In the genomic region with DNA sequence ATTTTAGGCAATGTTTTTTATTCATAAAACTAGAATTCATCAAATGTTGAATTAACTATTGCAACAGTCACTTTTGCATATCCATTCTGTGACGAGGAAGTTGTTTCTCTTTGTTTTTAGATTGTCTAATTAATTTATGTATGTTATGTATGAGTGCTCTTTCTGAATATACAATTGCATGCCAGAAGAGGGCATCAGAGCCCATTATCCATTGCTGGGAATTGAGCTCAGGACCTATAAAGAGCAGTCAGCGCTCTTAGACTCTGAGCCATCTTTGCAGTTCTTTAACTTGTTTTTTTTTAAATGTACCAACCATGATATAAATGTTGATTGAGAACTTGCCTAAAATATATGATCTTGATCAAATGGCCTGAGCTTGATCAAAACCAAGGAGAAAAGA, we compare ENCODE assay signal across 25 mouse cellular contexts.
DNase-seq lines count a peak whose midpoint lies in the region; ATAC-seq and TF ChIP-seq lines count a peak whose summit lies in the region.
"Had no signal": no experiment of that assay in that cellular context is flagged by ENCODE, and none has a peak within 500 bp of the region (broad histone marks: within the 10 kb centered on the region; RNA-seq: fewer than 3 reads in every experiment).

No protein-coding gene starts in this region.

- H3K4me3 ChIP-seq in forebrain, embryonic 14.5 days (ENCODE audit: low read depth, low read length), result no peak overlapping the region
- no peak overlapping the region for H3K4me3 ChIP-seq in forebrain, embryonic 15.5 days
- no peak overlapping the region for H3K4me3 ChIP-seq in kidney, postnatal 0 days (replicated peaks; ENCODE audit: low read depth, low read length)
- no peak overlapping the region for H3K4me3 ChIP-seq in midbrain, postnatal 0 days (ENCODE audit: low read depth, low read length)
- no peak overlapping the region for H3K4me3 ChIP-seq in midbrain, embryonic 13.5 days (replicated peaks)
- no peak overlapping the region for H3K4me3 ChIP-seq in liver, embryonic 12.5 days
- H3K4me3 ChIP-seq: erythroblast, embryonic 14.5 days; forebrain, embryonic 12.5 days; hindbrain, embryonic 10.5 days; intestine, embryonic 15.5 days; limb, embryonic 13.5 days; liver, embryonic 13.5 days; neural tube, embryonic 13.5 days had no signal

- ATAC-seq in forebrain, embryonic 14.5 days, result no peak
- no peak for ATAC-seq in forebrain, embryonic 15.5 days (replicated peaks)
- ATAC-seq in kidney, postnatal 0 days (replicated peaks; ENCODE audit: low FRiP score, low read depth), result no peak
- ATAC-seq in midbrain, postnatal 0 days (ENCODE audit: low FRiP score), result no peak
- ATAC-seq in midbrain, embryonic 13.5 days, result no peak
- ATAC-seq in liver, embryonic 12.5 days, result no peak
- ATAC-seq: CD4-positive, CD25-positive, alpha-beta regulatory T cell, adult 4 months; hindbrain, embryonic 16.5 days; intestine, embryonic 15.5 days had no signal

- peak; percentile 37 for DNase-seq in forebrain, embryonic 14.5 days (ENCODE audit: low spot score)
- no peak for DNase-seq in kidney, postnatal 0 days (ENCODE audit: low spot score)
- DNase-seq in kidney, postnatal 4 days, result no peak
- peak; percentile 34 for DNase-seq in midbrain, postnatal 0 days (ENCODE audit: low spot score)
- DNase-seq: adrenal gland, postnatal 14 days; cerebellum, adult 8-10 months; gastrocnemius, postnatal 14 days; heart, postnatal 14 days; kidney, adult 2 months; layer of hippocampus, adult 9-11 months; liver, embryonic 13.5 days; lung, adult 18-20 months; lung, postnatal 10 days; right cerebral cortex, postnatal 14 days had no signal

- TF ChIP-seq CTCF in kidney, postnatal 0 days (IDR thresholded peaks at IDR 0.05; ENCODE audit: low read depth), result peak; percentile 27; the same call in 1 of the 2 replicates
- TF ChIP-seq CTCF in midbrain, postnatal 0 days (IDR thresholded peaks at IDR 0.05), result peak; percentile 65

- no peaks in the 10 kb centered on the region for H3K27me3 ChIP-seq in forebrain, embryonic 14.5 days (replicated peaks; ENCODE audit: control insufficient read depth, insufficient read depth, low read length)
- no peaks in the 10 kb centered on the region for H3K27me3 ChIP-seq in forebrain, embryonic 15.5 days
- no peaks in the 10 kb centered on the region for H3K27me3 ChIP-seq in kidney, postnatal 0 days (ENCODE audit: insufficient read depth, low read length)
- H3K27me3 ChIP-seq in midbrain, postnatal 0 days (ENCODE audit: insufficient read depth, low read length), result no peaks in the 10 kb centered on the region
- no peaks in the 10 kb centered on the region for H3K27me3 ChIP-seq in midbrain, embryonic 13.5 days
- H3K27me3 ChIP-seq in liver, embryonic 12.5 days (replicated peaks), result no peaks in the 10 kb centered on the region
- H3K27me3 ChIP-seq: forebrain, embryonic 12.5 days; intestine, embryonic 15.5 days; limb, embryonic 13.5 days; liver, embryonic 13.5 days; neural tube, embryonic 13.5 days had no signal

- no peaks in the 10 kb centered on the region for H3K9me3 ChIP-seq in forebrain, embryonic 14.5 days (replicated peaks; ENCODE audit: control insufficient read depth, low read length)
- H3K9me3 ChIP-seq in forebrain, embryonic 15.5 days, result no peaks in the 10 kb centered on the region
- no peaks in the 10 kb centered on the region for H3K9me3 ChIP-seq in kidney, postnatal 0 days (replicated peaks; ENCODE audit: low read length)
- H3K9me3 ChIP-seq in midbrain, postnatal 0 days (ENCODE audit: low read length), result no peaks in the 10 kb centered on the region
- H3K9me3 ChIP-seq in midbrain, embryonic 13.5 days, result no peaks in the 10 kb centered on the region
- H3K9me3 ChIP-seq in liver, embryonic 12.5 days (replicated peaks), result no peaks in the 10 kb centered on the region
- H3K9me3 ChIP-seq: forebrain, embryonic 12.5 days; hindbrain, embryonic 10.5 days; intestine, embryonic 15.5 days; limb, embryonic 13.5 days; liver, embryonic 13.5 days; neural tube, embryonic 13.5 days had no signal

- 78% methylated on average over 2 of the region's 2 CpGs for WGBS in forebrain, embryonic 14.5 days
- 65% methylated on average over 2 of the region's 2 CpGs for WGBS in forebrain, embryonic 15.5 days
- WGBS in kidney, postnatal 0 days, result 70% methylated on average over 2 of the region's 2 CpGs
- 81% methylated on average over 2 of the region's 2 CpGs for WGBS in midbrain, postnatal 0 days
- 84% methylated on average over 2 of the region's 2 CpGs for WGBS in midbrain, embryonic 13.5 days
- WGBS in liver, embryonic 12.5 days (ENCODE audit: insufficient replicate concordance), result 69% methylated on average over 2 of the region's 2 CpGs

- peaks cover 10% of the 10 kb centered on the region for H3K36me3 ChIP-seq in forebrain, embryonic 14.5 days (ENCODE audit: control insufficient read depth, insufficient read depth, low read length)
- no peaks in the 10 kb centered on the region for H3K36me3 ChIP-seq in forebrain, embryonic 15.5 days
- no peaks in the 10 kb centered on the region for H3K36me3 ChIP-seq in kidney, postnatal 0 days (ENCODE audit: insufficient read depth, low read length)
- no peaks in the 10 kb centered on the region for H3K36me3 ChIP-seq in midbrain, postnatal 0 days (ENCODE audit: insufficient read depth, low read length)
- peaks cover 13% of the 10 kb centered on the region for H3K36me3 ChIP-seq in midbrain, embryonic 13.5 days
- no peaks in the 10 kb centered on the region for H3K36me3 ChIP-seq in liver, embryonic 12.5 days
- H3K36me3 ChIP-seq: intestine, embryonic 15.5 days; limb, embryonic 13.5 days; liver, embryonic 13.5 days had no signal

- no peak overlapping the region for H3K27ac ChIP-seq in forebrain, embryonic 14.5 days (ENCODE audit: low read depth, low read length)
- H3K27ac ChIP-seq in forebrain, embryonic 15.5 days (replicated peaks), result no peak overlapping the region
- no peak overlapping the region for H3K27ac ChIP-seq in kidney, postnatal 0 days
- no peak overlapping the region for H3K27ac ChIP-seq in midbrain, postnatal 0 days (ENCODE audit: low read depth, low read length)
- no peak overlapping the region for H3K27ac ChIP-seq in midbrain, embryonic 13.5 days
- H3K27ac ChIP-seq in liver, embryonic 12.5 days, result no peak overlapping the region
- H3K27ac ChIP-seq: forebrain, embryonic 12.5 days; hindbrain, embryonic 10.5 days; intestine, embryonic 15.5 days; limb, embryonic 13.5 days; liver, embryonic 13.5 days; neural tube, embryonic 13.5 days had no signal

- H3K9ac ChIP-seq in forebrain, embryonic 14.5 days (ENCODE audit: low read length), result no peak overlapping the region
- no peak overlapping the region for H3K9ac ChIP-seq in forebrain, embryonic 15.5 days (replicated peaks)
- no peak overlapping the region for H3K9ac ChIP-seq in kidney, postnatal 0 days (ENCODE audit: low read depth, low read length)
- H3K9ac ChIP-seq in midbrain, postnatal 0 days (replicated peaks; ENCODE audit: low read length, poor library complexity, severe bottlenecking), result no peak overlapping the region
- H3K9ac ChIP-seq in midbrain, embryonic 13.5 days (replicated peaks), result no peak overlapping the region
- no peak overlapping the region for H3K9ac ChIP-seq in liver, embryonic 12.5 days
- H3K9ac ChIP-seq: forebrain, embryonic 12.5 days; intestine, embryonic 15.5 days; limb, embryonic 13.5 days; liver, embryonic 13.5 days; neural tube, embryonic 13.5 days had no signal

- 0 out of 2 replicates have a peak, but pooled peaks cover 2% of the 10 kb centered on the region for H3K4me1 ChIP-seq in forebrain, embryonic 14.5 days (ENCODE audit: control insufficient read depth, insufficient read depth, low read length)
- H3K4me1 ChIP-seq in forebrain, embryonic 15.5 days, result no peaks in the 10 kb centered on the region
- H3K4me1 ChIP-seq in kidney, postnatal 0 days (replicated peaks; ENCODE audit: insufficient read depth, low read length), result no peaks in the 10 kb centered on the region
- H3K4me1 ChIP-seq in midbrain, postnatal 0 days (ENCODE audit: insufficient read depth, low read length), result no peaks in the 10 kb centered on the region
- no peaks in the 10 kb centered on the region for H3K4me1 ChIP-seq in midbrain, embryonic 13.5 days (replicated peaks)
- H3K4me1 ChIP-seq in liver, embryonic 12.5 days, result no peaks in the 10 kb centered on the region
- H3K4me1 ChIP-seq: forebrain, embryonic 12.5 days; hindbrain, embryonic 10.5 days; intestine, embryonic 15.5 days; limb, embryonic 13.5 days; liver, embryonic 13.5 days; neural tube, embryonic 13.5 days had no signal

- no peak overlapping the region for H3K4me2 ChIP-seq in forebrain, embryonic 14.5 days (ENCODE audit: low read length)
- H3K4me2 ChIP-seq in forebrain, embryonic 15.5 days (replicated peaks), result no peak overlapping the region
- H3K4me2 ChIP-seq in kidney, postnatal 0 days (ENCODE audit: low read length), result no peak overlapping the region
- no peak overlapping the region for H3K4me2 ChIP-seq in midbrain, postnatal 0 days (ENCODE audit: low read depth, low read length, poor library complexity, severe bottlenecking)
- H3K4me2 ChIP-seq in midbrain, embryonic 13.5 days (replicated peaks), result no peak overlapping the region
- no peak overlapping the region for H3K4me2 ChIP-seq in liver, embryonic 12.5 days
- H3K4me2 ChIP-seq: forebrain, embryonic 12.5 days; intestine, embryonic 15.5 days; limb, embryonic 13.5 days; liver, embryonic 13.5 days; neural tube, embryonic 13.5 days had no signal

Comparison
In these comparisons a context has a peak if more than half of its experiments do, and no peak if none do; other contexts are left out.
1. DNase-seq: peak in forebrain, embryonic 14.5 days (single experiment) and midbrain, postnatal 0 days (single experiment); none in kidney, postnatal 0 days (single experiment) and kidney, postnatal 4 days (0 of 2).